Mouse (Mus musculus) midbrain, embryonic 12.5 days (tissue): ENCODE data around the gene Cnot8. TPM values are rescaled to one million over a fixed set of nuclear protein-coding genes. Genes with fewer than 3 reads are reported as not detected.

Experiments
- polyA plus RNA-seq: library from polyadenylated mRNA; unstranded; fragments of >200 nt; fragmentation: Nextera tagmentation; extraction: Ambion mirVana; gene quantifications from 2 replicates; pipeline ENCODE4 v1.2.1, GENCODE M21; 2016

Gene Cnot8
- polyA plus RNA-seq, 1 experiment from 2014 or later: 111 TPM

Other genes with a start within 250 kb of the Cnot8 start
- 15.3 TPM in 2 replicates for gene Larp1, start 95.1 kb upstream of the Cnot8 start, polyA plus RNA-seq
- gene Gm12248, start 11.0 kb upstream of the Cnot8 start, polyA plus RNA-seq: not detected in 2 replicates
- 22.9 and 23.9 TPM in 2 replicates for gene Gemin5, start 64.4 kb downstream of the Cnot8 start, polyA plus RNA-seq
- 105 and 106 TPM in 2 replicates for gene Mrpl22, start 67.5 kb downstream of the Cnot8 start, polyA plus RNA-seq
- gene Igtp, start 95.4 kb downstream of the Cnot8 start, polyA plus RNA-seq: 1.8 and 1.9 TPM in 2 replicates
- 0.55 and 0.97 TPM in 2 replicates for gene Irgm2, start 95.5 kb downstream of the Cnot8 start, polyA plus RNA-seq
- gene 4930438A08Rik, start 170.6 kb downstream of the Cnot8 start, polyA plus RNA-seq: 0.14 TPM in 1 of 2 replicates, not detected in the other
- 26.4 and 28.5 TPM in 2 replicates for gene Zfp692, start 202.9 kb downstream of the Cnot8 start, polyA plus RNA-seq
- 33.9 and 35.9 TPM in 2 replicates for gene Zfp672, start 226.2 kb downstream of the Cnot8 start, polyA plus RNA-seq
- gene Sh3bp5l, start 226.6 kb downstream of the Cnot8 start, polyA plus RNA-seq: 50.6 and 51.0 TPM in 2 replicates